Mouse (Mus musculus) brown adipose tissue, adult 24 weeks (tissue): Measurements from ENCODE around the gene Rtn3. TPM values are rescaled to one million over a fixed set of nuclear protein-coding genes. Genes with fewer than 3 reads are reported as not detected.

ENCODE experiments used
- H3K27ac ChIP-seq: fragments of 200-500 bp; replicated peaks from 2 replicates; pipeline ENCODE4 v1.5.1; 2012; ENCODE audit warnings: low read depth, mild to moderate bottlenecking, low read length
- H3K4me1 ChIP-seq: fragments of 200-500 bp; 2 replicates; pipeline ENCODE4 v1.6.1; 2012; ENCODE audit warnings: low read length, mixed read lengths; ENCODE audit not compliant: control insufficient read depth, insufficient read depth, insufficient read length
- H3K4me3 ChIP-seq: fragments of 200-500 bp; 2 replicates; pipeline ENCODE4 v1.5.1; 2012; ENCODE audit warnings: low read depth, mild to moderate bottlenecking, low read length, moderate library complexity; ENCODE audit not compliant: insufficient read depth
- polyA plus RNA-seq: library from polyadenylated mRNA; stranded (reverse); fragments of >200 nt; gene quantifications from 2 replicates; pipeline ENCODE4 v1.2.4, GENCODE M21; 2012; ENCODE audit not compliant: missing spikeins, insufficient read depth, insufficient read length

The Rtn3 gene
- polyA plus RNA-seq, 1 experiment = 218 TPM

- Histone ChIP-seq H3K4me1 (peaks cover 2% of the 10 kb centered on the region; the same call in 1 of the 2 replicates), H3K4me3 (peak overlapping the region; percentile 87), H3K27ac (peak overlapping the region; percentile 45)
These were observed 12.3 kb upstream of the Rtn3 start for GRCm38 (mm10) chr19:7495221-7496038.

- peaks cover 2% of the 10 kb centered on the region; the same call in 1 of the 2 replicates for H3K4me1 ChIP-seq
- H3K4me3 ChIP-seq = peak overlapping the region; percentile 87
- H3K27ac ChIP-seq = peak overlapping the region; percentile 91
These were observed 11.3 kb upstream of the Rtn3 start for GRCm38 (mm10) chr19:7494187-7495015.

- Histone ChIP-seq H3K4me3 (peak within 1 kb of the TSS; percentile 87), H3K4me1 (peaks cover 2% of the 10 kb centered on the region; the same call in 1 of the 2 replicates), H3K27ac (peak within 1 kb of the TSS; percentile 91)
These were observed 10.5 kb upstream of the Rtn3 start, which contains the start of gene Atl3 for GRCm38 (mm10) chr19:7493352-7494186. Atl3 (plus strand) TSS chr19:7494040.

- peaks cover 5% of the 10 kb centered on the region; the same call in 1 of the 2 replicates for H3K4me1 ChIP-seq
- H3K4me3 ChIP-seq = no peak overlapping the region
- H3K27ac ChIP-seq = no peak overlapping the region
These were observed 9.6 kb upstream of the Rtn3 start for GRCm38 (mm10) chr19:7492682-7493081.

- no peak overlapping the region for H3K27ac ChIP-seq
- peaks cover 5% of the 10 kb centered on the region; the same call in 1 of the 2 replicates for H3K4me1 ChIP-seq
- no peak overlapping the region for H3K4me3 ChIP-seq
These were observed 8.9 kb upstream of the Rtn3 start for GRCm38 (mm10) chr19:7491960-7492359.

- Histone ChIP-seq H3K4me1 (peaks cover 3% of the 10 kb centered on the region; the same call in 1 of the 2 replicates), H3K27ac (no peak overlapping the region), H3K4me3 (no peak overlapping the region)
These were observed 4.6 kb upstream of the Rtn3 start for GRCm38 (mm10) chr19:7487680-7488079.

- H3K4me1 ChIP-seq = peaks cover 5% of the 10 kb centered on the region; the same call in 1 of the 2 replicates
- H3K4me3 ChIP-seq = no peak overlapping the region
- H3K27ac ChIP-seq = no peak overlapping the region
These were observed 995 bp upstream of the Rtn3 start for GRCm38 (mm10) chr19:7484076-7484475.

- H3K4me1 ChIP-seq = peaks cover 5% of the 10 kb centered on the region; the same call in 1 of the 2 replicates
- peak overlapping the region; percentile 48 for H3K4me3 ChIP-seq
- H3K27ac ChIP-seq = peak overlapping the region; percentile 42; the same call in 1 of the 2 replicates
These were observed 416 bp upstream of the Rtn3 start for GRCm38 (mm10) chr19:7483512-7483882.

GRCm38 (mm10) chr19:7482266-7482598, 849 bp downstream of the Rtn3 start:
- peak overlapping the region; percentile 87 for H3K4me3 ChIP-seq
- H3K4me1 ChIP-seq = 0 out of 2 replicates have a peak, but pooled peaks cover 2% of the 10 kb centered on the region
- peak overlapping the region; percentile 92 for H3K27ac ChIP-seq

- Histone ChIP-seq H3K27ac (0 out of 2 replicates have a peak overlapping the region, but pooled peaks have one; percentile 15), H3K4me1 (peaks cover 2% of the 10 kb centered on the region; the same call in 1 of the 2 replicates), H3K4me3 (peak overlapping the region; percentile 87)
These were observed 1.4 kb downstream of the Rtn3 start for GRCm38 (mm10) chr19:7481541-7482265.

- H3K4me1 ChIP-seq = peaks cover 2% of the 10 kb centered on the region; the same call in 1 of the 2 replicates
- H3K27ac ChIP-seq = no peak overlapping the region
- no peak overlapping the region for H3K4me3 ChIP-seq
These were observed 3.3 kb downstream of the Rtn3 start for GRCm38 (mm10) chr19:7479751-7480248.

- Histone ChIP-seq H3K4me1 (0 out of 2 replicates have a peak, but pooled peaks cover 2% of the 10 kb centered on the region), H3K4me3 (no peak overlapping the region), H3K27ac (no peak overlapping the region)
These were observed 12.4 kb downstream of the Rtn3 start for GRCm38 (mm10) chr19:7470643-7471042.

- H3K27ac ChIP-seq = no peak overlapping the region
- H3K4me1 ChIP-seq = 0 out of 2 replicates have a peak, but pooled peaks cover 5% of the 10 kb centered on the region
- H3K4me3 ChIP-seq = no peak overlapping the region
These were observed 15.2 kb downstream of the Rtn3 start for GRCm38 (mm10) chr19:7467915-7468314.

GRCm38 (mm10) chr19:7459370-7459769, 23.7 kb downstream of the Rtn3 start:
- peaks cover 3% of the 10 kb centered on the region for H3K4me1 ChIP-seq
- H3K4me3 ChIP-seq = no peak overlapping the region
- H3K27ac ChIP-seq = no peak overlapping the region
